Mouse (Mus musculus) bone marrow macrophage, adult 2 months (primary cell): ENCODE results near the gene Usf3.

Experiments
- CTCF ChIP-seq: IDR thresholded peaks from 2 replicates; pipeline ENCODE4 v1.5.1; 2012; ENCODE audit warnings: low read depth, mild to moderate bottlenecking, low read length, moderate library complexity
- POLR2A ChIP-seq: IDR thresholded peaks from 2 replicates; pipeline ENCODE4 v1.6.1; 2012; ENCODE audit warnings: mild to moderate bottlenecking, low read depth, low read length, borderline replicate concordance

- TF ChIP-seq CTCF (no peak), POLR2A (no peak)
Measured at GRCm38 (mm10) chr16:44257476-44257875, 84.4 kb downstream of the Usf3 start.
